Mouse (Mus musculus): ENCODE measurements around the gene Nom1. TPM values are rescaled to one million over a fixed set of nuclear protein-coding genes. Genes with fewer than 3 reads are reported as not detected.

Gene Nom1
- total RNA-seq, 2 experiments from 2014 or later: 8.9 to 10.4 TPM

DNA sequence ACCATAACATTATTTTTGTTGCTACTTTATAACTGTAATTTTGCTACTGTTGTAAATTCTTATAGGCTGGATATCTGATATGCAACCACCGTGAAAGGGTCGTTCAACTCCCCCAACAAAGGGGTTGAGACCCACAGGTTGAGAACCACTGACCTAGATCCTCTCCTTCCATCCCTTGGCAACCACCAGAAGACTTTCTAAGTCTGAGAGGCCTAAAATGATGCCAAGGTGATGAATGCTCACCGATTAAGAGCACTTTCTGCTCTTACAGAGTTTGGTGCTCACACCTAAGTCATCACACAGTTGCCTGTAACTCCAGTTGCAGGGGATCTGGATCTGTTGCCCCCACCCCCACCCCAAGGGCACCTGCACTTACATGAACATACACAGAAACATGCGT, 35.0 kb downstream of the Nom1 start:
- intact Hi-C loops (cut with DNase I): no loop called here

DNA sequence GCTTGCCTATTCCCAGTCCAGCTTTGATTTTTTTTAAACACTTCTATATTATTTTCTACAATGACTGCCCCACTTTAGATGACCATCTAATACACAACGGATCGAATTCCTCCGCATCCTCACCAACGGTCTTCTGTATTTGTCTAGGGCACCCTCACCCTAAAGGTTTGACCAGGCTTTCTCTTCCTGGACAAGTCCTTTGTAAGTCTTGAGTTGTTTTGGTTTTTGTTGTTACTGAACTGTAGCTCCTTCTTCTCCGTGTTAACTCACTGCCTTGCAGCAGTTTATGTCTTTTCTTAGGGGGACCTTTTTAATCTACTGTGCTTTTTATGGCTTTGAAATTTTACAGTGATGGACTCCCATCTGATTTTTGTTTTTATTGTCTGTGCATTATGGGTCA, 35.8 kb downstream of the Nom1 start:
- intact Hi-C loops (cut with DNase I): no loop called here
- DNase-seq: no peak

More for the DNA sequence above, 35.0 kb downstream of the Nom1 start:
- no peak for DNase-seq

- no peak for DNase-seq
- intact Hi-C loops (cut with DNase I): no loop called here
These were observed 36.5 kb downstream of the Nom1 start for GRCm38 (mm10) chr5:29470851-29471394.

GRCm38 (mm10) chr5:29471396-29471795, 36.9 kb downstream of the Nom1 start:
- no peak for DNase-seq
- intact Hi-C loops (cut with DNase I): no loop called here

DNA sequence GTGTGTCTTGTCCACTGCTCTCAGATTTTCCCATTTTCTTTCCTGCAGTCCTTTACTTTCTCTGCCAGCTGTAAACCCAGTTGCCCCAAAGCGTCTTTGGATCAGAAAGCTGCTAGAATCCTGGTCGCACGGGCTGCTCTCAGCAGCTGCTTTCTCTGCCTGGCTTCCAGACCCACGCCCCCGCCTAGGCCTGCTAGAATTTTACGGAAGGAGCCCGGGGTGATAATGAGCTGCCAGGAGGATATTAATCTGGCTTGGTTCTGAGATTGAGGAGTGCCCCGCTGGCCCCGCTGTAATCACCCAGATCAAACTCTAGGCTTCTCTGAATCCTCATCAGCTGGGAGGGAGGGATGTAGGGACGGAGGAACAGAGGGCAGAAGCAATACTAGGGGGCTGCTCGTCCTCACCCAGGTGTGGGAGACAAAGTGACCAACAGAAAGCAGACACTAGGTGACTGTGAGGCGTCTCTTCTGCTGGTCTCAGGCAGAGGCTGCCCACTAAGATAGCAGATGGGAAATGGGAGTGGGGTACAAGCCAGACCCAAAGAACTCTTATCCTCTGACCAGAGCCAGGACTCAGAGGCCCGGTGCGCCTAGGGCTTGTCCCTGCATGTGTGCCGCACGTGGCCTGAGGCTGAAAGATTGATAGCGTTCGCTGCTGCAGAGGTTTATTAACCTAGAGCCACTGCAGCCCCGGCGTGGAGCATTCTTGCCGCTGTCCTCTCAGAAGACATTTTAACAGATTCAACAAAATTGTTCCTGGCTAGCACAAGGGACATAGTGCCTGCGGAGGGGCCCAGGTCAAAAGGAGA, 37.6 kb downstream of the Nom1 start:
- DNase-seq: no peak
- intact Hi-C loops (cut with DNase I): no loop called here

- no peak for DNase-seq
- intact Hi-C loops (cut with DNase I): no loop called here
These were observed 39.2 kb downstream of the Nom1 start for GRCm38 (mm10) chr5:29473551-29474245.

DNA sequence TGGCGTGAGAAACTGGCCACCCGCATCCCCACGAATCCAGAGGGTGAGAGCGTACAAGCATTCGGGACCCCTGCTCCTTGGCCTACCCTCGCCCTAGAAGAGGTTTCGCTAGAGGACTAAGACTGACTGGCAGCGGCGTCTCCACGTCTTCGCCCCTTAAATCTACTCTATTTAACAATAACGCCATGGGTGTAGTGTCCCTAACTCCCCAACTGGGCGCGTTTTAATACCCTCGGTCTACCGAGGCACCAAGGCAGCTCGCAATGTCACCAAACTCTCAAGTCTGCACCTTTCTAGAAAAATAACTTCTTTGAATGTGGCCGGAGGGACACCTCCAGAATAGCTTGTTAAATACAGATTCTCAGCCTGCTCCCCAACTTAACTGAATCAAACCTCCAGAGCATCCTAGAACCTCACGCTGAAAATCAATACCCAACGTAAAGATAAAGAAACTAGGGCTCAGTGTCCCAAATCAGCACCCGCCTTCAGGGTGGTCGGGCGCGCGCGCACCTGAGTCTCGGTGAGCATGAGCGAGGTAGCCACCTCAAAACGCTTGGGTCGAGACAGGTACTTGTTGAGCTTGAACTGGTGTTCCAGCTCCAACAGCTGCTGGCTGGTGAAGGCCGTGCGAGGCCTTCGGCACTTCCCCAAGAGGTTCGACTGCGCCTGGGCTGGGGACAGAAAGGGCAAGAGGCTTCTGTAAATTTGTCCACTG, 39.9 kb downstream of the Nom1 start:
- no peak for DNase-seq
- intact Hi-C loops (cut with DNase I): no loop called here

- DNase-seq: no peak
- intact Hi-C loops (cut with DNase I): no loop called here
These were observed 40.6 kb downstream of the Nom1 start for GRCm38 (mm10) chr5:29475041-29475440.

- DNase-seq: no peak
- intact Hi-C loops (cut with DNase I): no loop called here
These were observed 41.1 kb downstream of the Nom1 start for GRCm38 (mm10) chr5:29475556-29475955.

- no peak for DNase-seq
- intact Hi-C loops (cut with DNase I): no loop called here
These were observed 41.6 kb downstream of the Nom1 start for GRCm38 (mm10) chr5:29476021-29476420.

- intact Hi-C loops (cut with DNase I): no loop called here
These were observed 43.2 kb downstream of the Nom1 start for GRCm38 (mm10) chr5:29477474-29478207.

DNA sequence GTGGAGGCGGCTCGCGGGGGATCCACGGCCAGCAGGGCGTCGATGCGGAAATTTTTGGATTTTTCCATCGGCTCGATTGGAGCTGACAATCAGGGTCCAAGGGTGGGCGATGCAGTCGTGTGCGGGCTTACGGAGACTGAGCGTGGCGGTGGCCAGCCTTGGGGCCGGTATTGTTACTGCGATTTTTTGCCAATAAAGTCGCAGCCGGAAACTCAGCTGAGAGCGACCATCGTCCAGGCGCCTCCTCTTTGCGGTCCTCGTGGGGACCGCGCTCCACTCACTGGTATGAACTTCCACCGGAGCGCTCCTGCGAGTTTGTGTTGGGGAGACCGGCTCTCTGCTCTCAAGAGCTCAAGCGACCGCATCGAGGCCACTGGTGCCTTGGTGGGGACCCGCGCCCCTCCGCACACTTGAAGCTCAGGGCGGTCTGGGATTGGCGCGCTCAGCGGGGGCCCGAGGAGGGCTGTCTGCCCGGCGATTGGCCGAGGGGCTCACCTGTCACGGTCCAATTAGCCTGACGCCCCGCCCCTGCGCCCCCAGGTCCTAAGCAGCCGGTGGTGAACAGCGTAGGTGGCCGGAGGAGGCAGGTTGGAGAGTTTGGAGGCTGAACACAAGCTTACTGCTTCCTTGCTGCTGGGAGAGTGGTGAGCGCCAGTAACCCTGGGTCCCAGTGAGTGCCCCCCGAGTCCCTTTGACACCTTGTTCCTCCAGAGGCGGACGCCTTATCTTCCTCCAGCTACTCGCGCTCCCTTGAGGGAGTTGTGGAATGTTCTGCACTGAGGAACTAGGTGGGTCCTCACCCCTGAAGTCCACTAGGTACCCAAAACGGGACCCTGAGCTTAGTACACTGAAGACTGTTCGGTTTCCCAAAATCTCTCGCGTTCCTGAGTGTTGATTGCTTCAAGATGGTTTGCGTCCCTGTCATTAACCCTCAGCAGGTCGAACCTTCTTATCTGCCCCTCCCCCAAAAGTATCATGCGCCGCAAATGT, 44.0 kb downstream of the Nom1 start, which contains the start of gene Mnx1:
Mnx1 (minus strand) TSS at position 263 of the 990 bp plus-strand sequence.
- DNase-seq: no peak
- intact Hi-C loops (cut with DNase I): no loop called here

More at GRCm38 (mm10) chr5:29477474-29478207, 43.2 kb downstream of the Nom1 start:
- DNase-seq: no peak

GRCm38 (mm10) chr5:29479198-29479593, 44.7 kb downstream of the Nom1 start:
- no peak for DNase-seq
- intact Hi-C loops (cut with DNase I): no loop called here

- intact Hi-C loops (cut with DNase I): no loop called here
These were observed 49.3 kb downstream of the Nom1 start for GRCm38 (mm10) chr5:29483801-29484200.

GRCm38 (mm10) chr5:29484965-29485940, 50.8 kb downstream of the Nom1 start:
- DNase-seq: no peak
- intact Hi-C loops (cut with DNase I): no loop called here

More at GRCm38 (mm10) chr5:29483801-29484200, 49.3 kb downstream of the Nom1 start:
- no peak for DNase-seq

DNA sequence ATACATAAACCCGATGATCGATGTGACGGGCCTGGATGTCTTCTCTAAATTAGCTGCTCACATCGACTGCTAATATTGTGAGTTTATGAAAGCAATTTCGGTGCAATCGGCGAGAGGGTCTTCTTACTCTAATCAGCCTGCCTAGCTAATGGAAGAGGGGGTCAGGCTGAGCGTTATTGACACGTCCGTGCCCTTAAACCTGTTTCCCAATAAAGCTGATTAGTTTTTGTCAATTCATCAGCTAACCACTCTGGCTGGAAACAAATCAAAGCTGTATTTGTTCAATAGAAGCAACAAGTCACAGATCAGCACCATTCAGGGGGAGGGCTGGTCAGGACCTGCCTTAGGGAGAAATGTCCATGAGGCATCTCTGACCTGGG, 51.5 kb downstream of the Nom1 start:
- no peak for DNase-seq
- intact Hi-C loops (cut with DNase I): no loop called here

GRCm38 (mm10) chr5:29487321-29487720, 52.9 kb downstream of the Nom1 start:
- intact Hi-C loops (cut with DNase I): no loop called here
- no peak for DNase-seq

DNA sequence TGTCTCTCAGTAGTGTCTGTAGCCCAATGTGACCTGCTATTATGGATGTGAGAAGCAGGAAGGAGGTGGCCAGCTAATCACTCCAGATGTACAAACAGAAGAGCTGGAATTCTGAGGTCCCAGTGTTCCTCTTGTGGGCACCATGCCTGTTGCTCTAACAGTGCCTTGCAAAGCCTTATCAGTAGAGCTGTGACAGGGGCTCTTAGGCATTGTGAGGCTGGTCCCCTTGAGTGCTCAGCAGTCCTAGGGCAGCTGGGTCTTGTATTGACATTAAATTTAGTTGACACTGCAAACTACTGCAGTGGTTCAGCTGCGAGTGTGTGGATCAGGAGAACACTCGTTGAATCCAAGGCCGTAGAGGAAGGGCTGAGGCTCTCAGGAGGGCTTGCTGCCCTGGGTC, 72.5 kb downstream of the Nom1 start:
- DNase-seq: no peak
- intact Hi-C loops (cut with DNase I): no loop called here
